30 mouse cellular contexts compared by ENCODE assay signal in the genomic region with DNA sequence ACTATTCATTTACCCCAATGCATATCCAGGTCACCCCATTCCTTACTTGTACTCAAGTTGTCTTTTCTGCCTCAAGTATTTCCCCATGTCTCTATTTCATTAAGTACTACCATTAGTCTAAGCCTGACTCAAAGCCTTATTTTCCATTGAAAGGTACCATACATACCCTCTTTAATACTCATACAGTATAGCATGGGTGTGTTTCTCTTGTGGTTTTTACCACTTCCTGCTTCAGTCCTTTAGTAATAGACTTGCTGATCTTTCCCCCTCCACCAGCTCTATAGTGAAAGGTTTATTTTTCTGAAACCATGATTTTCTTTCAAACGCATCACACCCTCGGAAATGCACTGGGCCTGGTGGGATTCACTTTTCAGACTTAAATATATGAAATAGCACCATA.
A peak's percentile ranks its signal among the peaks of the same experiment; 100 is the strongest.
DNase-seq lines count a peak whose midpoint lies in the region; ATAC-seq and TF ChIP-seq lines count a peak whose summit lies in the region.
"Had no signal": no experiment of that assay in that cellular context is flagged by ENCODE, and none has a peak within 500 bp of the region (broad histone marks: within the 10 kb centered on the region; RNA-seq: fewer than 3 reads in every experiment).

No protein-coding gene starts in this region.

- H3K4me3 ChIP-seq in embryonic fibroblast, embryonic 13.5 days (ENCODE audit: insufficient read depth, low read length), result no peak overlapping the region
- no peak overlapping the region for H3K4me3 ChIP-seq in forebrain, embryonic 14.5 days (ENCODE audit: low read depth, low read length)
- H3K4me3 ChIP-seq: forebrain, embryonic 12.5 days; hindbrain, embryonic 13.5 days; kidney, embryonic 15.5 days; layer of hippocampus, adult 2 months; left cerebral cortex, adult 2 months; limb, embryonic 15.5 days; liver, embryonic 13.5 days; neural tube, embryonic 15.5 days had no signal

- H3K9ac ChIP-seq in forebrain, embryonic 14.5 days (ENCODE audit: low read length), result no peak overlapping the region
- H3K9ac ChIP-seq: forebrain, embryonic 12.5 days; hindbrain, embryonic 13.5 days; kidney, embryonic 15.5 days; limb, embryonic 15.5 days; liver, embryonic 13.5 days; neural tube, embryonic 15.5 days had no signal

- no peak overlapping the region for H3K4me2 ChIP-seq in forebrain, embryonic 14.5 days (ENCODE audit: low read length)
- H3K4me2 ChIP-seq: forebrain, embryonic 12.5 days; heart, embryonic 11.5 days; hindbrain, embryonic 13.5 days; kidney, embryonic 15.5 days; limb, embryonic 15.5 days; liver, embryonic 13.5 days; neural tube, embryonic 15.5 days had no signal

- H3K36me3 ChIP-seq in forebrain, embryonic 14.5 days (ENCODE audit: control insufficient read depth, insufficient read depth, low read length), result no peaks in the 10 kb centered on the region
- H3K36me3 ChIP-seq: forebrain, embryonic 12.5 days; hindbrain, embryonic 13.5 days; kidney, embryonic 15.5 days; limb, embryonic 15.5 days; liver, embryonic 13.5 days; neural tube, embryonic 15.5 days had no signal

- no peaks in the 10 kb centered on the region for H3K9me3 ChIP-seq in forebrain, embryonic 14.5 days (replicated peaks; ENCODE audit: control insufficient read depth, low read length)
- H3K9me3 ChIP-seq: forebrain, embryonic 12.5 days; hindbrain, embryonic 13.5 days; kidney, embryonic 15.5 days; limb, embryonic 15.5 days; liver, embryonic 13.5 days; neural tube, embryonic 15.5 days had no signal

- peak; percentile 10 for DNase-seq in 3134 (ENCODE audit: extremely low read depth, insufficient read length, low spot score)
- DNase-seq in urinary bladder, adult 18-20 months (ENCODE audit: low spot score in 2 of 2), result no peak
- DNase-seq in heart, adult 9 months (ENCODE audit: low spot score in 2 of 2), result no peak
- no peak for DNase-seq in forebrain, embryonic 14.5 days (ENCODE audit: low spot score)
- DNase-seq: adrenal gland, postnatal 25 days; cerebellum, adult 2 months; gastrocnemius, postnatal 14 days; heart, adult 11 months; heart, postnatal 36 days; kidney, adult 11 months; kidney, postnatal 36 days; liver, embryonic 13.5 days; lung, adult 18-20 months; lung, postnatal 4 days; midbrain, embryonic 14.5 days; retina, postnatal 1 day; right cerebral cortex, postnatal 14 days had no signal

- H3K4me1 ChIP-seq in embryonic fibroblast, embryonic 13.5 days (ENCODE audit: control insufficient read depth, insufficient read depth, low read length), result no peaks in the 10 kb centered on the region
- no peaks in the 10 kb centered on the region for H3K4me1 ChIP-seq in forebrain, embryonic 14.5 days (ENCODE audit: control insufficient read depth, insufficient read depth, low read length)
- H3K4me1 ChIP-seq: forebrain, embryonic 12.5 days; hindbrain, embryonic 13.5 days; kidney, embryonic 15.5 days; limb, embryonic 15.5 days; liver, embryonic 13.5 days; neural tube, embryonic 15.5 days had no signal

- TF ChIP-seq CTCF in embryonic fibroblast, embryonic 13.5 days (IDR thresholded peaks at IDR 0.05; ENCODE audit: borderline replicate concordance, insufficient read depth, low read length), result no peak

- peak; percentile 97 for ATAC-seq in CD4-positive, CD25-positive, alpha-beta regulatory T cell, adult 4 months
- peak; percentile 42; the same call in 1 of the 2 replicates for ATAC-seq in megakaryocyte progenitor cell, adult 5-6 weeks (replicated peaks; ENCODE audit: poor library complexity)
- ATAC-seq in forebrain, embryonic 14.5 days, result no peak
- ATAC-seq: lung, postnatal 0 days; Patski had no signal

- WGBS in forebrain, embryonic 14.5 days, result 92% methylated on average over 2 of the region's 2 CpGs

- no peaks in the 10 kb centered on the region for H3K27me3 ChIP-seq in forebrain, embryonic 14.5 days (replicated peaks; ENCODE audit: control insufficient read depth, insufficient read depth, low read length)
- H3K27me3 ChIP-seq: forebrain, embryonic 12.5 days; hindbrain, embryonic 13.5 days; kidney, embryonic 15.5 days; limb, embryonic 15.5 days; liver, embryonic 13.5 days; neural tube, embryonic 15.5 days had no signal

- TF ChIP-seq POLR2A in embryonic fibroblast, embryonic 13.5 days (IDR thresholded peaks at IDR 0.05; ENCODE audit: low read depth, low read length), result no peak

- H3K27ac ChIP-seq in embryonic fibroblast, embryonic 13.5 days (ENCODE audit: insufficient read depth, low read length), result peak overlapping the region; percentile 76; the same call in 1 of the 2 replicates
- no peak overlapping the region for H3K27ac ChIP-seq in forebrain, embryonic 14.5 days (ENCODE audit: low read depth, low read length)
- H3K27ac ChIP-seq: forebrain, embryonic 12.5 days; hindbrain, embryonic 13.5 days; kidney, embryonic 15.5 days; layer of hippocampus, adult 2 months; left cerebral cortex, adult 2 months; limb, embryonic 15.5 days; liver, embryonic 13.5 days; neural tube, embryonic 15.5 days had no signal
